Mouse (Mus musculus) cerebral cortex, adult 2 months (tissue): ENCODE measurements around the gene Tnfrsf12a.

Experiments used
- WGBS: fragments of 180-500 bp; shearing (Covaris S2); methylation state at CpG from one replicate; pipeline ENCODE4 v1.1.7; 2018; 5-methylcytosine and 5-hydroxymethylcytosine counted together

The Tnfrsf12a gene

GRCm38 (mm10) chr17:23681086-23681485 lies 3.8 kb upstream of the Tnfrsf12a start:
- 71% methylated on average over 10 of the region's 10 CpGs for WGBS

GRCm38 (mm10) chr17:23680336-23680735 lies 3.1 kb upstream of the Tnfrsf12a start:
- WGBS, result 82% methylated on average over 9 of the region's 9 CpGs

GRCm38 (mm10) chr17:23679127-23679835 lies 2.0 kb upstream of the Tnfrsf12a start, which contains the start of gene Cldn6:
Gene Cldn6 (plus strand): TSS chr17:23679249.
- 9% methylated on average over 38 of the region's 38 CpGs for WGBS

GRCm38 (mm10) chr17:23676473-23677031 lies 716 bp downstream of the Tnfrsf12a start:
- WGBS, result under 1% methylated on average over 37 of the region's 37 CpGs

GRCm38 (mm10) chr17:23675564-23676281 lies 1.5 kb downstream of the Tnfrsf12a start:
- WGBS, result 26% methylated on average over 15 of the region's 15 CpGs

- WGBS, result 29% methylated on average over 5 of the region's 5 CpGs
Measured at GRCm38 (mm10) chr17:23675127-23675526, 2.1 kb downstream of the Tnfrsf12a start.

GRCm38 (mm10) chr17:23674271-23674952 lies 2.9 kb downstream of the Tnfrsf12a start:
- WGBS, result 25% methylated on average over 9 of the region's 9 CpGs

GRCm38 (mm10) chr17:23673424-23674073 lies 3.7 kb downstream of the Tnfrsf12a start, which contains the start of the genes Hcfc1r1 and Thoc6:
Gene Hcfc1r1 (plus strand): TSS chr17:23673596.
Gene Thoc6 (minus strand): TSS chr17:23673882.
- under 1% methylated on average over 45 of the region's 45 CpGs for WGBS

GRCm38 (mm10) chr17:23672761-23673160 lies 4.5 kb downstream of the Tnfrsf12a start:
- WGBS, result 59% methylated on average over 3 of the region's 3 CpGs

- WGBS, result 92% methylated on average over 3 of the region's 3 CpGs
Measured at GRCm38 (mm10) chr17:23671519-23671918, 5.7 kb downstream of the Tnfrsf12a start.

- 87% methylated on average over 7 of the region's 7 CpGs for WGBS
Measured at GRCm38 (mm10) chr17:23670516-23671074, 6.7 kb downstream of the Tnfrsf12a start.

- 89% methylated on average over 14 of the region's 14 CpGs for WGBS
Measured at GRCm38 (mm10) chr17:23665511-23665910, 11.8 kb downstream of the Tnfrsf12a start.

- WGBS, result 26% methylated on average over 5 of the region's 5 CpGs
Measured at GRCm38 (mm10) chr17:23664556-23665021, 12.7 kb downstream of the Tnfrsf12a start.

- WGBS, result 3% methylated on average over 9 of the region's 9 CpGs
Measured at GRCm38 (mm10) chr17:23661526-23661925, 15.7 kb downstream of the Tnfrsf12a start.

- WGBS, result 4% methylated on average over 14 of the region's 14 CpGs
Measured at GRCm38 (mm10) chr17:23660876-23661200, 16.4 kb downstream of the Tnfrsf12a start.

- WGBS, result 4% methylated on average over 27 of the region's 27 CpGs
Measured at GRCm38 (mm10) chr17:23660117-23660875, 17.0 kb downstream of the Tnfrsf12a start, which contains the start of gene Bicdl2. Gene Bicdl2 (plus strand): TSS chr17:23660506.

- 89% methylated on average over 3 of the region's 3 CpGs for WGBS
Measured at GRCm38 (mm10) chr17:23658450-23658849, 18.8 kb downstream of the Tnfrsf12a start.

- 62% methylated on average over 2 of the region's 2 CpGs for WGBS
Measured at GRCm38 (mm10) chr17:23654410-23654809, 22.9 kb downstream of the Tnfrsf12a start.

GRCm38 (mm10) chr17:23654001-23654400 lies 23.3 kb downstream of the Tnfrsf12a start:
- WGBS, result 72% methylated on average over 6 of the region's 6 CpGs

GRCm38 (mm10) chr17:23653324-23653723 lies 23.9 kb downstream of the Tnfrsf12a start:
- 67% methylated on average over 2 of the region's 2 CpGs for WGBS
